Mouse (Mus musculus): ENCODE measurements around the gene B9d1. TPM values are rescaled to one million over a fixed set of nuclear protein-coding genes. Genes with fewer than 3 reads are reported as not detected.

Gene B9d1
- polyA plus RNA-seq, 1 experiment from 2014 or later = 34.6 TPM

GRCm38 (mm10) chr11:61553015-61553754, 48.2 kb downstream of the B9d1 start:
- 82% methylated on average over 3 of the region's 3 CpGs for WGBS
- H3K9me3 ChIP-seq = no peaks in the 10 kb centered on the region
- no peaks in the 10 kb centered on the region for H3K27me3 ChIP-seq
- H3K9ac ChIP-seq = no peak overlapping the region
- H3K27ac ChIP-seq = no peak overlapping the region
- no peak overlapping the region for H3K4me3 ChIP-seq (replicated peaks)
- 0 out of 2 replicates have a peak, but pooled peaks cover 7% of the 10 kb centered on the region for H3K4me1 ChIP-seq
- no peak overlapping the region for H3K4me2 ChIP-seq
- no peaks in the 10 kb centered on the region for H3K36me3 ChIP-seq (replicated peaks)
- no peak for ATAC-seq (ENCODE audit: low FRiP score)

DNA sequence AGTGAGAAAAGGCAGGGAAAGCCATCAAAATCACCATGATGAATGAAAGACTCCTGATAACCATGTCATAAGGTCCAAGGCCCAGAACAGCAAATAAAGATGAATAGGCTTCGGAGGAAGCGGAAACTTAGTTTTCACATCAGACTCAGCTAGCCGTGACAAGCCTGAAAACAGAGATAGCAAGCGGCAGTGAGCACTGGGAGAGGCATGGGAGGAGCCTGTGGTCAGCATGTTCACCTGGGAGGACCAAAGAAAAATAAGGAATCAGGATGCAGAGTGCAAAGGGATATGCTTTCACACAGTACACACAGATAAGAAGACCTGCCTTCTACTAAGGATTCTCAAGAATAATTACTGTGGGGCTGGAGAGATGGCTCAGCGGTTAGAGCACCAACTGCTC, 54.6 kb downstream of the B9d1 start:
- Histone ChIP-seq H3K4me2 (no peak overlapping the region), H3K27ac (no peak overlapping the region), H3K9me3 (no peaks in the 10 kb centered on the region), H3K27me3 (no peaks in the 10 kb centered on the region), H3K36me3 (replicated peaks) (no peaks in the 10 kb centered on the region), H3K4me1 (no peaks in the 10 kb centered on the region; the same call in 1 of the 2 replicates), H3K9ac (no peak overlapping the region), H3K4me3 (replicated peaks) (no peak overlapping the region)
- no peak for ATAC-seq (ENCODE audit: low FRiP score)
- 91% methylated on average over 5 of the region's 5 CpGs for WGBS

DNA sequence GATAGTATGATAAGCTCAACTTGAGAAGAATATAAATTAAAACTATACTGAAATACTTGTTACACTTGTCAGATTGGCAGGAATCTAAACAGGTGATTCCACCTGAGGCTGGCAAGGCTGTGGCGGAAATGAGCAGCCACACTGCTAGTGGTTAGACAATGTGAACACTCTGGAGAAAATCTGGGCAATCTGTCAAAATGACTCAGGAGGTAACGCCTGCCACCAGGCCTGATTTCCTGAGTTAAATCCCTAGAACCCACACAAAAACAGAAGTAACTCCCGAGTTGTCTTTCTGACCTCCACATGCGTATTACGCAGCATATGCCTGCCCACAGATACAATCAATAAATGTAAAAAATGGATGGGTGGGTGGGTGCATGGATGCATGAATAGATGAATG, 57.5 kb downstream of the B9d1 start:
- WGBS = 93% methylated on average over 5 of the region's 5 CpGs
- no peaks in the 10 kb centered on the region for H3K27me3 ChIP-seq
- ATAC-seq (ENCODE audit: low FRiP score) = no peak
- no peak overlapping the region for H3K9ac ChIP-seq
- no peaks in the 10 kb centered on the region; the same call in 1 of the 2 replicates for H3K4me1 ChIP-seq
- H3K36me3 ChIP-seq (replicated peaks) = no peaks in the 10 kb centered on the region
- no peak overlapping the region for H3K27ac ChIP-seq
- H3K4me3 ChIP-seq (replicated peaks) = no peak overlapping the region
- H3K9me3 ChIP-seq = no peaks in the 10 kb centered on the region
- no peak overlapping the region for H3K4me2 ChIP-seq

Other genes with a start within 250 kb of the B9d1 start
- 22.0 and 22.9 TPM in 2 replicates for gene Aldh3a2, start 237.7 kb upstream of the B9d1 start, polyA plus RNA-seq (2016; fragmentation: Nextera tagmentation; extraction: Ambion mirVana)
- not detected in 2 replicates for gene Slc47a2, start 162.3 kb upstream of the B9d1 start, polyA plus RNA-seq (2016; fragmentation: Nextera tagmentation; extraction: Ambion mirVana)
- gene Slc47a1, start 126.8 kb upstream of the B9d1 start, polyA plus RNA-seq (2016; fragmentation: Nextera tagmentation; extraction: Ambion mirVana) = 0.19 TPM in 1 of 2 replicates, not detected in the other
- 7.2 and 7.7 TPM in 2 replicates for gene Rnf112, start 51.0 kb upstream of the B9d1 start, polyA plus RNA-seq (2016; fragmentation: Nextera tagmentation; extraction: Ambion mirVana)
- 66.9 and 69.4 TPM in 2 replicates for gene Mfap4, start 19.7 kb upstream of the B9d1 start, polyA plus RNA-seq (2016; fragmentation: Nextera tagmentation; extraction: Ambion mirVana)
- gene Mapk7, start 10.7 kb upstream of the B9d1 start, polyA plus RNA-seq (2016; fragmentation: Nextera tagmentation; extraction: Ambion mirVana) = 93.4 and 95.7 TPM in 2 replicates
- gene Epn2, start 74.5 kb downstream of the B9d1 start, polyA plus RNA-seq (2016; fragmentation: Nextera tagmentation; extraction: Ambion mirVana) = 35.5 and 37.8 TPM in 2 replicates
- 6.0 and 6.3 TPM in 2 replicates for gene Grap, start 148.1 kb downstream of the B9d1 start, polyA plus RNA-seq (2016; fragmentation: Nextera tagmentation; extraction: Ambion mirVana)
- 0.47 and 0.79 TPM in 2 replicates for gene Fam83g, start 178.9 kb downstream of the B9d1 start, polyA plus RNA-seq (2016; fragmentation: Nextera tagmentation; extraction: Ambion mirVana)
- not detected in 2 replicates for gene Slc5a10, start 215.7 kb downstream of the B9d1 start, polyA plus RNA-seq (2016; fragmentation: Nextera tagmentation; extraction: Ambion mirVana)

All from forebrain, embryonic 12.5 days (tissue).